Mouse (Mus musculus): ENCODE results near the gene Rnf212. TPM values are rescaled to one million over a fixed set of nuclear protein-coding genes. Genes with fewer than 3 reads are reported as not detected.

The Rnf212 gene
- polyA plus RNA-seq, 1 experiment from 2014 or later: not detected

DNA sequence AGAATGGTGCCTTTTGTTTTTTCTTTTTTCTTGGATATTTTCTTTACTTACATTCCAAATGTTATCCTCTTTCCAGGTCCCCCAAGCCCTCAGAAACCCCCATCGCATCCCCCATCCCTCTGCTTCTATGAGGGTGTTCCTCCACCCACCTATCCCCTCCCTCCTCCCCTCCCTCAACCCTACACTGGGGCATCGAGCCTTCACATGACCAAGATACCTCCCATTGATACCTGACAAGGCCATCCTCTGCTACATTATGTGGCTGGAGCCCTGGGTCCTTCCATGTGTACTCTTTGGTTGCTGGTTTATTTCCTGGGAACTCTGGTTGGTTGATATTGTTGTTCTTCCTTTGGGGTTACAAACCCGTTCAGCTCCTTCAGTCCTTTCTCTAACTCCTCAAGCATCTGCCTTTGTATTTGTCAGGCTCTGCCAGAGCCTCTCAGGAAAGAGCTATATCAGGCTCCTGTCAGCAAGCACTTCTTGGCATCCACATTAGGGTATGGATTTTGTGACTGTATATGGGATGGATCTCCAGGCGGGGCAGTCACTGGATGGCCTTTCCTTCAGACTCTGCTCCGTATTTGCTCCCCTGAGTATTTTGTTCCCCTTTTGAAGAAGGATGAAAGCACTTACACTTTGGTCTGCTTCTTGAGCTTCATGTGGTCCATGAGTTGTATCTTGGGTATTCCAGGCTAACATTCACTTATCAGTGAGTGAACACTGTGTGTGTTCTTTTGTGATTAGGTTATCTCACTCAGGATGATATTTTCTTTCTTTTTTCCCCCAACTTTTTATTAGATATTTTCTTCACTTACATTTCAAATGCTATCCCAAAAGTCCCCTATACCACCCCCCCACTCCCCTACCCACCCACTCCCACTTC lies 24.2 kb downstream of the Rnf212 start:
- H3K9ac ChIP-seq (ENCODE audit: low read length): no peak overlapping the region
- ATAC-seq (no peak), DNase-seq (ENCODE audit: low spot score) (no peak)
- no peak overlapping the region for H3K4me3 ChIP-seq (ENCODE audit: low read depth, low read length)
- WGBS: 86% methylated on average over 5 of the region's 5 CpGs
- no peaks in the 10 kb centered on the region for H3K9me3 ChIP-seq (replicated peaks; ENCODE audit: control insufficient read depth, low read length)
- H3K27me3 ChIP-seq (replicated peaks; ENCODE audit: control insufficient read depth, insufficient read depth, low read length): no peaks in the 10 kb centered on the region
- no peaks in the 10 kb centered on the region for H3K36me3 ChIP-seq (ENCODE audit: control insufficient read depth, insufficient read depth, low read length)
- no peak overlapping the region for H3K4me2 ChIP-seq (ENCODE audit: low read length)
- no peaks in the 10 kb centered on the region for H3K4me1 ChIP-seq (ENCODE audit: control insufficient read depth, insufficient read depth, low read length)
- no peak overlapping the region for H3K27ac ChIP-seq (ENCODE audit: low read depth, low read length)

DNA sequence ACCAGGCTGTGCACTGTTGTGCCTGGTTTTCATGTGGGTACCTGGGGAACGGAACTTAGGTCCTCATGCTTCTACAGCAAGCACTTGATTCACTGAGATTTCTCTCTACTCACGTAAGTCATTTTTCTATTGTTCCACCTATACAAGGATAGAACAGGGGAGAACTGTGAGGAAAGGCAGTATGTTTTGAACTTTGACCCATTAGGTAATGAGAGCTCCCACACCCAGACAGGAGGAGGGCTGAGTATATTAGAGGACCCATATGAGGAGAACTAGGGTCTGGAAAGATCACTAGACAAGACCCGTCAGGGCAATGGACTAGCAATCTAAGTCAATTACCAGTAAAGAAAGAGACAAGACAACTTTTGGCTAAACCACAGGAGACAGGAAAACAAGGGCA lies 30.2 kb downstream of the Rnf212 start:
- Histone ChIP-seq H3K4me3 (ENCODE audit: low read depth, low read length) (no peak overlapping the region), H3K27ac (ENCODE audit: low read depth, low read length) (no peak overlapping the region), H3K9ac (ENCODE audit: low read length) (no peak overlapping the region), H3K4me1 (ENCODE audit: control insufficient read depth, insufficient read depth, low read length) (no peaks in the 10 kb centered on the region), H3K4me2 (ENCODE audit: low read length) (no peak overlapping the region), H3K9me3 (replicated peaks; ENCODE audit: control insufficient read depth, low read length) (no peaks in the 10 kb centered on the region), H3K27me3 (replicated peaks; ENCODE audit: control insufficient read depth, insufficient read depth, low read length) (no peaks in the 10 kb centered on the region), H3K36me3 (ENCODE audit: control insufficient read depth, insufficient read depth, low read length) (no peaks in the 10 kb centered on the region)
- no peak for DNase-seq (ENCODE audit: low spot score)
- 87% methylated on average over 3 of the region's 3 CpGs for WGBS
- ATAC-seq: no peak

GRCm38 (mm10) chr5:108743856-108744255 lies 30.9 kb downstream of the Rnf212 start:
- Histone ChIP-seq H3K9me3 (replicated peaks; ENCODE audit: control insufficient read depth, low read length) (no peaks in the 10 kb centered on the region), H3K27me3 (replicated peaks; ENCODE audit: control insufficient read depth, insufficient read depth, low read length) (no peaks in the 10 kb centered on the region), H3K4me2 (ENCODE audit: low read length) (no peak overlapping the region), H3K4me3 (ENCODE audit: low read depth, low read length) (no peak overlapping the region), H3K27ac (ENCODE audit: low read depth, low read length) (no peak overlapping the region), H3K36me3 (ENCODE audit: control insufficient read depth, insufficient read depth, low read length) (no peaks in the 10 kb centered on the region), H3K4me1 (ENCODE audit: control insufficient read depth, insufficient read depth, low read length) (no peaks in the 10 kb centered on the region), H3K9ac (ENCODE audit: low read length) (no peak overlapping the region)
- 63% methylated on average over 2 of the region's 2 CpGs for WGBS
- ATAC-seq (no peak), DNase-seq (ENCODE audit: low spot score) (peak; percentile 5)

DNA sequence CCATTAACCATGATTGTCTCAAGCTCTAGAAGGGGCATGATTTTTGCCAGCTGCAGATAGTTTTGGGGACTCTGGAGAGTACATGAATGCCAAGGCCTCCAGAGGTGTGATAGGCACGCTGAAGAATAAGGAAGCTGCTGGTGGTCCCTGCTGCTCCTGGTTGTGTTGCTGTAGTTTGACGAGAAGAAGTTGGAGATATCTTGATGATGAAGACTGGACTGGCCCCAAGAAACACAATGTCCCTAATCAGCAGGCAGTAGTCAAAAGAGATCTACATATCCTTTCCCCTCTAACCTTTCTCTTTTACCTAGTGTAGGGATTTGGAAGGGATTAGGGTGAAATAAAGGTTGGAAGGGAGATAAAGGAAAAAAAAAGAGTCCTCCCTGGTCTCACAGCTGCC lies 32.2 kb downstream of the Rnf212 start:
- 75% methylated on average over 2 of the region's 2 CpGs for WGBS
- ATAC-seq: no peak
- no peak for DNase-seq (ENCODE audit: low spot score)

DNA sequence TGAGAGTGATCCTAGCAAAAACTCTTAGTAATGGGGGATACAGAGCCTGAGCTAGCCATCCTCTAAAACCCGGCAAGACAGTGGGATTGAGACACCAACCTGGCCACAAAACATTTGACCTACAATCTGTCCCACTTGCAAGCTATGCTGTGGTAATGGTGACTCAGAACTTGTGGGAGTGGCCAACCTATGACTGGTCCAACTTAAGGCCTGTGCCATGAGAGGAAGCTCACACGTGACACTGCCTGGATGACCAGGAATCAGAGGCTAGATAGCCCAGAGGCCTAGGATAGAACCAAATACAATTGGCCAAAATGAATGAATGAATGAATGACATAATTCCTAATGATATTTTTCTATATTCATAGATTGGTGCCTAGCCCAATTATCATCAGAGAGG lies 32.9 kb downstream of the Rnf212 start:
- no peaks in the 10 kb centered on the region for H3K9me3 ChIP-seq (replicated peaks; ENCODE audit: control insufficient read depth, low read length)
- H3K4me3 ChIP-seq (ENCODE audit: low read depth, low read length): no peak overlapping the region
- H3K9ac ChIP-seq (ENCODE audit: low read length): no peak overlapping the region
- 84% methylated on average over 2 of the region's 2 CpGs for WGBS
- no peaks in the 10 kb centered on the region for H3K27me3 ChIP-seq (replicated peaks; ENCODE audit: control insufficient read depth, insufficient read depth, low read length)
- H3K4me1 ChIP-seq (ENCODE audit: control insufficient read depth, insufficient read depth, low read length): no peaks in the 10 kb centered on the region
- no peaks in the 10 kb centered on the region for H3K36me3 ChIP-seq (ENCODE audit: control insufficient read depth, insufficient read depth, low read length)
- no peak for DNase-seq (ENCODE audit: low spot score)
- H3K27ac ChIP-seq (ENCODE audit: low read depth, low read length): no peak overlapping the region
- no peak overlapping the region for H3K4me2 ChIP-seq (ENCODE audit: low read length)
- no peak for ATAC-seq

More for the DNA sequence above, 32.2 kb downstream of the Rnf212 start:
- no peaks in the 10 kb centered on the region for H3K4me1 ChIP-seq (ENCODE audit: control insufficient read depth, insufficient read depth, low read length)
- no peak overlapping the region for H3K4me3 ChIP-seq (ENCODE audit: low read depth, low read length)
- H3K9ac ChIP-seq (ENCODE audit: low read length): no peak overlapping the region
- H3K36me3 ChIP-seq (ENCODE audit: control insufficient read depth, insufficient read depth, low read length): no peaks in the 10 kb centered on the region
- H3K27ac ChIP-seq (ENCODE audit: low read depth, low read length): no peak overlapping the region
- no peak overlapping the region for H3K4me2 ChIP-seq (ENCODE audit: low read length)
- no peaks in the 10 kb centered on the region for H3K27me3 ChIP-seq (replicated peaks; ENCODE audit: control insufficient read depth, insufficient read depth, low read length)
- no peaks in the 10 kb centered on the region for H3K9me3 ChIP-seq (replicated peaks; ENCODE audit: control insufficient read depth, low read length)

- ATAC-seq: no peak
- no peaks in the 10 kb centered on the region for H3K4me1 ChIP-seq (ENCODE audit: control insufficient read depth, insufficient read depth, low read length)
- no peak for DNase-seq (ENCODE audit: low spot score)
- no peaks in the 10 kb centered on the region for H3K36me3 ChIP-seq (ENCODE audit: control insufficient read depth, insufficient read depth, low read length)
- 90% methylated on average over 1 of the region's 1 CpGs for WGBS
- no peaks in the 10 kb centered on the region for H3K9me3 ChIP-seq (replicated peaks; ENCODE audit: control insufficient read depth, low read length)
- H3K27ac ChIP-seq (ENCODE audit: low read depth, low read length): no peak overlapping the region
- H3K4me3 ChIP-seq (ENCODE audit: low read depth, low read length): no peak overlapping the region
- H3K27me3 ChIP-seq (replicated peaks; ENCODE audit: control insufficient read depth, insufficient read depth, low read length): no peaks in the 10 kb centered on the region
- H3K9ac ChIP-seq (ENCODE audit: low read length): no peak overlapping the region
- H3K4me2 ChIP-seq (ENCODE audit: low read length): no peak overlapping the region
Observed at GRCm38 (mm10) chr5:108727425-108727824, 47.4 kb downstream of the Rnf212 start.

DNA sequence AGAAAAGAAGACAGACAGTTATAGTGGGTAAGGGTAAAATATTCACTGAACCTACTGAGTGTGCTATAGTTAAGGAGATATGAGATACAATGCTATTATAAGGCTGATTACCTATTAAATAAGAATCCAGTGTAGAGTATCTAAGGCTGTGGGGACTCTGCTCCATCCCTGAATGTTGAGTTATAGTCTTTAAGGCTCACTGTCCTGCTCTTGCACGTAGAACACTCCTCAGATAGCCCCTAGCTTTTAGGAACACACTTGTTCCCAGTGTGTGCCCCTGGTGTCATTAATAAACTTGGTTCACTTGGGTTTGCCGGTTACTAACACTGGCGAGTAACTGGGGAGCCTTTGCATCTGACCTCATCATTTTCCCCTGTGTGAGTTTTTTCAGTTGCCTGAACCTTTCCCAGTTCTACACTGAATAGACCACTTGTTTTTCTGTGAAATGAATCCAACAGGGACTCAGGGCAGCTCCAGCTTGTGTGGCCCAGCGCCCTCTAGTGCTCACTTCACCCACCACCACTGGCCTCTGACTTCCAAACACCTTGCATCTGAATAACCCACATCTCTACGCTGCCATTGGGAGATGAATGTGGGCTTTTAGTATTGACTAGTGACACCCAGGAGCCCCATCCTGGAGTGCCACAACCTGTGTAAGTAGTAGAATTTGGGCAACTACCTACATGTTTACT lies 48.1 kb downstream of the Rnf212 start:
- Histone ChIP-seq H3K36me3 (ENCODE audit: control insufficient read depth, insufficient read depth, low read length) (no peaks in the 10 kb centered on the region), H3K9me3 (replicated peaks; ENCODE audit: control insufficient read depth, low read length) (no peaks in the 10 kb centered on the region), H3K4me1 (ENCODE audit: control insufficient read depth, insufficient read depth, low read length) (no peaks in the 10 kb centered on the region), H3K27ac (ENCODE audit: low read depth, low read length) (no peak overlapping the region), H3K27me3 (replicated peaks; ENCODE audit: control insufficient read depth, insufficient read depth, low read length) (no peaks in the 10 kb centered on the region), H3K4me2 (ENCODE audit: low read length) (no peak overlapping the region), H3K4me3 (ENCODE audit: low read depth, low read length) (no peak overlapping the region), H3K9ac (ENCODE audit: low read length) (no peak overlapping the region)
- WGBS: 18% methylated on average over 5 of the region's 5 CpGs
- peak; percentile 90 for ATAC-seq
- DNase-seq (ENCODE audit: low spot score): peak; percentile 79

- ATAC-seq (no peak), DNase-seq (ENCODE audit: low spot score) (no peak)
- Histone ChIP-seq H3K27ac (ENCODE audit: low read depth, low read length) (no peak overlapping the region), H3K4me3 (ENCODE audit: low read depth, low read length) (no peak overlapping the region), H3K9ac (ENCODE audit: low read length) (no peak overlapping the region), H3K9me3 (replicated peaks; ENCODE audit: control insufficient read depth, low read length) (no peaks in the 10 kb centered on the region), H3K27me3 (replicated peaks; ENCODE audit: control insufficient read depth, insufficient read depth, low read length) (no peaks in the 10 kb centered on the region), H3K36me3 (ENCODE audit: control insufficient read depth, insufficient read depth, low read length) (no peaks in the 10 kb centered on the region), H3K4me1 (ENCODE audit: control insufficient read depth, insufficient read depth, low read length) (no peaks in the 10 kb centered on the region), H3K4me2 (ENCODE audit: low read length) (no peak overlapping the region)
- 69% methylated on average over 2 of the region's 2 CpGs for WGBS
Observed at GRCm38 (mm10) chr5:108724006-108724405, 50.8 kb downstream of the Rnf212 start.

GRCm38 (mm10) chr5:108719761-108720160 lies 55.0 kb downstream of the Rnf212 start:
- Histone ChIP-seq H3K9ac (ENCODE audit: low read length) (no peak overlapping the region), H3K36me3 (ENCODE audit: control insufficient read depth, insufficient read depth, low read length) (no peaks in the 10 kb centered on the region), H3K27ac (ENCODE audit: low read depth, low read length) (no peak overlapping the region), H3K27me3 (replicated peaks; ENCODE audit: control insufficient read depth, insufficient read depth, low read length) (no peaks in the 10 kb centered on the region), H3K4me2 (ENCODE audit: low read length) (no peak overlapping the region), H3K9me3 (replicated peaks; ENCODE audit: control insufficient read depth, low read length) (no peaks in the 10 kb centered on the region), H3K4me3 (ENCODE audit: low read depth, low read length) (no peak overlapping the region), H3K4me1 (ENCODE audit: control insufficient read depth, insufficient read depth, low read length) (no peaks in the 10 kb centered on the region; the same call in 1 of the 2 replicates)
- 65% methylated on average over 7 of the region's 7 CpGs for WGBS
- no peak for ATAC-seq
- DNase-seq (ENCODE audit: low spot score): no peak
